Mouse (Mus musculus): ENCODE results near the gene Pnkd. TPM values are rescaled to one million over a fixed set of nuclear protein-coding genes. Genes with fewer than 3 reads are reported as not detected.

Gene Pnkd
- polyA plus RNA-seq, 1 experiment from 2014 or later = 139 TPM

DNA sequence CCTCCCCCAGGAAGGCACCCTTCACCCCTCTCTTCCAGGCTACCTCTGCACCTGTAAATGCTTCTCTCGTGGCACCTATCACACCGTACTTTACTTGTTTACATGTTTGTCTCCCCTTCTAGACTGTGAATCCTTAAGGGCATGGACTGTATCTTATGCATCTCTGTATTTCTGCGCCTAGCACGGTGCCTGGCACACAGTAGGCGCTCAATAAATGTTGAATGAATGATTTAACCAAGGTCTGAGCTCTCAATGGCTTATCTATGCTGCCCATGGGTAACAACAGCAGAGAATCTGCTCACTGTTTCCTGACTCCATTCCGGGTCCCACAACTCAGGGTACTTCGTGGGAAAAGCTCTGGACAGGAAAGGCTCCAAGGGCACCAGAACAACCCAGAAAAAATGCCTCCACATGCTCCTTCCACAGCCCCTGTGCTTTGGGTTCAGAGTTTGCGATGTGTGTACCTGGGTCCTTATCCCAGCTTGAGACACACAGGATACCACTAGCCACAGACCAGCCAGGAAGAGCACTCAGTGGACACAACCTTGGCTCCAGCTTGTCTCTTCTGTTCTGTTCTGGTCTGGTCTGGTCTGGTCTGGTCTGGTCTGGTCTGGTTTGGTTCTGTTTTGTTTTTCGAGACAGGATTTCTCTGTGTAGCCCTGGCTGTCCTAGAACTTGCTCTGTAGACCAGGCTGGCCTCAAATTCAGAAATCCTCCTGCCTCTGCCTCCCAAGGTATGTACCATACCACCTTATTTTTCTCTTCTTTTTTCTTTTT, 68.9 kb downstream of the Pnkd start:
- Histone ChIP-seq H3K27ac (no peak overlapping the region), H3K9ac (no peak overlapping the region), H3K4me1 (no peaks in the 10 kb centered on the region), H3K27me3 (no peaks in the 10 kb centered on the region), H3K9me3 (replicated peaks) (no peaks in the 10 kb centered on the region), H3K36me3 (peaks cover 30% of the 10 kb centered on the region), H3K4me3 (replicated peaks) (no peak overlapping the region), H3K4me2 (no peak overlapping the region)
- WGBS = 91% methylated on average over 9 of the region's 9 CpGs
- no peak for ATAC-seq (replicated peaks; ENCODE audit: low FRiP score)

GRCm38 (mm10) chr1:74357531-74357930, 72.8 kb downstream of the Pnkd start:
- H3K9me3 ChIP-seq (replicated peaks) = no peaks in the 10 kb centered on the region
- H3K36me3 ChIP-seq = peaks cover 4% of the 10 kb centered on the region; the same call in 1 of the 2 replicates
- no peak overlapping the region for H3K4me3 ChIP-seq (replicated peaks)
- ATAC-seq (replicated peaks; ENCODE audit: low FRiP score) = no peak
- peaks cover 7% of the 10 kb centered on the region for H3K4me1 ChIP-seq
- H3K9ac ChIP-seq = no peak overlapping the region
- H3K4me2 ChIP-seq = no peak overlapping the region
- H3K27ac ChIP-seq = no peak overlapping the region
- no peaks in the 10 kb centered on the region for H3K27me3 ChIP-seq

DNA sequence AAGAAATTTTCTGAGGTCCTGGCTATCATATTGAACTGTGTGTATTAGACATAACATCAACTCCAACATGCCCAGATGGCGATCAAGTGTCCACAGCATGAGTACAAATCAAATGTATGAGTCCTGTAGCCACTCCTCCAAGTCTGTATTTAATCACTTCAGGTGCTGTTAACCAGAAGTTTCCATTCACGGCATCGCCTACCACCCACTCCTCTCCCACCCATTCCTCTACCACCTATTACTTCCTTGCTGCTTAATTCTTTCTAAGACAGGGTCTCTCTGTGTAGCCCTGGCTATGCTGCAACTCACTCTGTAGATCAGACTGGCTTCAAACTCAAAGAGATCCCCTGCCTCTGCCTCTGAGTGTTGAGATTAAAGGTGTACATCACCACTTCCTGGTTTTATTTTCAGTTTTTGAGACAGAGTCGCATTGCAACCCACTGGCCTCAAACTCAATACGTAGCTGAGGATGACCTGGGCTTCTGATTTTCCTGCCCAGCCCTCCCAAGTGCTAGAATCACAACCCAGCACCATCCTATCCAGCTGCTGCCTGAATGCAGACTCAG, 75.3 kb downstream of the Pnkd start:
- Histone ChIP-seq H3K4me3 (replicated peaks) (no peak overlapping the region), H3K36me3 (no peaks in the 10 kb centered on the region), H3K4me2 (no peak overlapping the region), H3K27ac (no peak overlapping the region), H3K9ac (no peak overlapping the region), H3K9me3 (replicated peaks) (no peaks in the 10 kb centered on the region), H3K27me3 (no peaks in the 10 kb centered on the region), H3K4me1 (peaks cover 16% of the 10 kb centered on the region)
- ATAC-seq (replicated peaks; ENCODE audit: low FRiP score) = no peak
- 86% methylated on average over 5 of the region's 5 CpGs for WGBS

- H3K4me1 ChIP-seq = peaks cover 16% of the 10 kb centered on the region
- no peak within 1 kb of the TSS for H3K27ac ChIP-seq
- peak; percentile 65 for ATAC-seq (replicated peaks; ENCODE audit: low FRiP score)
- H3K27me3 ChIP-seq = no peaks in the 10 kb centered on the region
- H3K36me3 ChIP-seq = no peaks in the 10 kb centered on the region
- H3K4me2 ChIP-seq = peak within 1 kb of the TSS; percentile 21; the same call in 1 of the 2 replicates
- H3K9ac ChIP-seq = no peak within 1 kb of the TSS
- no peak within 1 kb of the TSS for H3K4me3 ChIP-seq (replicated peaks)
- H3K9me3 ChIP-seq (replicated peaks) = no peaks in the 10 kb centered on the region
- WGBS = 0% methylated on average over 2 of the region's 2 CpGs
Measured at GRCm38 (mm10) chr1:74361812-74362211, 77.1 kb downstream of the Pnkd start, which contains the start of gene Catip. Gene Catip, plus strand, starts transcription at chr1:74362108.

- Histone ChIP-seq H3K27ac (no peak overlapping the region), H3K4me1 (peaks cover 16% of the 10 kb centered on the region), H3K9me3 (replicated peaks) (no peaks in the 10 kb centered on the region), H3K27me3 (no peaks in the 10 kb centered on the region), H3K9ac (no peak overlapping the region), H3K4me3 (replicated peaks) (no peak overlapping the region), H3K4me2 (peak overlapping the region; percentile 21; the same call in 1 of the 2 replicates), H3K36me3 (no peaks in the 10 kb centered on the region)
- 57% methylated on average over 17 of the region's 17 CpGs for WGBS
- no peak; the same call in 1 of the 2 replicates for ATAC-seq (replicated peaks; ENCODE audit: low FRiP score)
Measured at GRCm38 (mm10) chr1:74362325-74363229, 77.8 kb downstream of the Pnkd start.

DNA sequence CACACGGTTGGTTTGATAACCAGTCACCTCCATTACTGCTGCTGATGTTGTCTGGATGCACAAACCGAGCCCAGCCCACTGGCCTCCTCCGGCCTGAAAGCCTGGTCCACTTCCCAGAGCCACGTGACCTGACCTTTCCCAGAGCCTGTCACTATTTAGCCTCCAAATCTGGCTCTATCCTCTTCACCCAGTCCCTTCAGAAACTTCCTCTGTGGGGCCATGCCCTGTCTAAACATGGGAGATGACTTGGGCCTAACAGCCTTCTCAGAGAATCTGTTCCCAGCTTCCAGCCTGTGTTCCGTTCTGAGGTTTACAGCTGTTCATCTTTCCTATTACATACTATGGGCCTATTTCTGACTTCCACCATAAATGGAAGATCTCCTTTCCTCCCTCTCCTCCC, 78.7 kb downstream of the Pnkd start:
- H3K27ac ChIP-seq = no peak overlapping the region

DNA sequence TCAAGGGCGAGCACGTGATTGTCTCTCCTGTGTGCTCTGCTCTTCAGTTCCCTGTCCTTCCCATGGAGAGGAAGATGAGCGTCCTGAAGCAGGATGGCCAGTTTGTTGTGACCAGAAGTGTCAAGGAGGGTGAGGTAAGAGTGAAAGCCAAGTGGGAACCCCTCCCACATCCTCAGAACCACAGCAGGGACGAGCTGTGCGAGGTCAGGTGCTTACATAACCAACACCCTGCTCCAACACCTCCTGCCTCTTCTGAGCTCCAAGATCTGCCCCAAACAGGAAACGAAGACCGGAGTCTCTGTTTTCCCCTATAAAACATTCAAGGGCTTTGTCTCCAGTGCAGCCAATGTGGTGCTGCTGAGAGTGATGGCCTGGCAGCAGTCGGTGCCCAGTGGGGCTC, 79.5 kb downstream of the Pnkd start:
- Histone ChIP-seq H3K27me3 (no peaks in the 10 kb centered on the region), H3K9me3 (replicated peaks) (no peaks in the 10 kb centered on the region), H3K4me2 (no peak overlapping the region), H3K4me1 (peaks cover 26% of the 10 kb centered on the region), H3K27ac (no peak overlapping the region), H3K9ac (no peak overlapping the region), H3K4me3 (replicated peaks) (no peak overlapping the region), H3K36me3 (no peaks in the 10 kb centered on the region)
- 58% methylated on average over 8 of the region's 8 CpGs for WGBS
- no peak for ATAC-seq (replicated peaks; ENCODE audit: low FRiP score)

More for the DNA sequence above, 78.7 kb downstream of the Pnkd start:
- Histone ChIP-seq H3K27me3 (no peaks in the 10 kb centered on the region), H3K36me3 (no peaks in the 10 kb centered on the region), H3K9me3 (replicated peaks) (no peaks in the 10 kb centered on the region), H3K9ac (no peak overlapping the region), H3K4me2 (no peak overlapping the region), H3K4me1 (peaks cover 25% of the 10 kb centered on the region), H3K4me3 (replicated peaks) (no peak overlapping the region)
- 56% methylated on average over 5 of the region's 5 CpGs for WGBS
- no peak for ATAC-seq (replicated peaks; ENCODE audit: low FRiP score)

GRCm38 (mm10) chr1:74367886-74368645, 83.3 kb downstream of the Pnkd start:
- Histone ChIP-seq H3K4me2 (peak overlapping the region; percentile 65), H3K27ac (no peak overlapping the region), H3K4me3 (replicated peaks) (peak overlapping the region; percentile 34), H3K9ac (peak overlapping the region; percentile 36), H3K4me1 (peaks cover 14% of the 10 kb centered on the region), H3K27me3 (no peaks in the 10 kb centered on the region), H3K36me3 (no peaks in the 10 kb centered on the region), H3K9me3 (replicated peaks) (no peaks in the 10 kb centered on the region)
- peak; percentile 83 for ATAC-seq (replicated peaks; ENCODE audit: low FRiP score)
- 16% methylated on average over 34 of the region's 34 CpGs for WGBS

GRCm38 (mm10) chr1:74370040-74370439, 85.3 kb downstream of the Pnkd start:
- no peaks in the 10 kb centered on the region for H3K36me3 ChIP-seq
- no peak overlapping the region for H3K27ac ChIP-seq
- no peak overlapping the region for H3K4me3 ChIP-seq (replicated peaks)
- ATAC-seq (replicated peaks; ENCODE audit: low FRiP score) = no peak
- no peaks in the 10 kb centered on the region for H3K27me3 ChIP-seq
- H3K9ac ChIP-seq = no peak overlapping the region
- no peak overlapping the region for H3K4me2 ChIP-seq
- 39% methylated on average over 4 of the region's 4 CpGs for WGBS
- peaks cover 10% of the 10 kb centered on the region for H3K4me1 ChIP-seq
- no peaks in the 10 kb centered on the region for H3K9me3 ChIP-seq (replicated peaks)

DNA sequence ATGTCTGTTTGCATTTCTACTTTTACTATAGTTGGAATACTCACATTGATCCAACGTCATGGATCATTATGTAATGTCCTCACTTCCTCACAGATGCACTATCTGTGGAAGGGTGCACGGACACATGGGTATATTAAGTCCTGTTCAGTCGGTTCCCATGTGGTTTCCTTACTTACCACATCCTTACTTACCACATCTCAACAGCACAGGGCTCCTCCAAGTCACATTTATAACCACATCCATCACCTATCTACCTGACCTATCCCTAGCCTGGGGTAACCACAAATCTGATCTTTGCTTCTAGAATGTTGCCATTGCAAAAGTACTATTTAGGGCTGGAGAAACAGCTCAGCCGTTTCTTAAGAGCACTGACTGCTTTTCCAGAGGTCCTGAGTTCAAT, 88.6 kb downstream of the Pnkd start:
- Histone ChIP-seq H3K27me3 (no peaks in the 10 kb centered on the region), H3K9ac (no peak overlapping the region), H3K36me3 (no peaks in the 10 kb centered on the region), H3K4me1 (peaks cover 7% of the 10 kb centered on the region), H3K4me3 (replicated peaks) (no peak overlapping the region), H3K9me3 (replicated peaks) (no peaks in the 10 kb centered on the region), H3K27ac (no peak overlapping the region), H3K4me2 (no peak overlapping the region)
- WGBS = 74% methylated on average over 4 of the region's 4 CpGs
- no peak for ATAC-seq (replicated peaks; ENCODE audit: low FRiP score)

GRCm38 (mm10) chr1:74374980-74375379, 90.2 kb downstream of the Pnkd start, which contains the start of gene Slc11a1:
Gene Slc11a1, plus strand, starts transcription at chr1:74375195.
- H3K4me2 ChIP-seq = no peak within 1 kb of the TSS
- H3K27ac ChIP-seq = no peak within 1 kb of the TSS

More at GRCm38 (mm10) chr1:74374980-74375379, 90.2 kb downstream of the Pnkd start, which contains the start of gene Slc11a1:
- H3K4me3 ChIP-seq (replicated peaks) = no peak within 1 kb of the TSS
- H3K36me3 ChIP-seq = no peaks in the 10 kb centered on the region
- H3K9ac ChIP-seq = no peak within 1 kb of the TSS
- WGBS = 66% methylated on average over 8 of the region's 8 CpGs
- no peaks in the 10 kb centered on the region for H3K9me3 ChIP-seq (replicated peaks)
- no peaks in the 10 kb centered on the region for H3K27me3 ChIP-seq
- no peak for ATAC-seq (replicated peaks; ENCODE audit: low FRiP score)
- H3K4me1 ChIP-seq = peaks cover 6% of the 10 kb centered on the region; the same call in 1 of the 2 replicates
